Mouse (Mus musculus): ENCODE data around the gene Myoz2. TPM values are rescaled to one million over a fixed set of nuclear protein-coding genes. Genes with fewer than 3 reads are reported as not detected.

Gene Myoz2
- polyA plus RNA-seq, 1 experiment = 11.6 TPM

DNA sequence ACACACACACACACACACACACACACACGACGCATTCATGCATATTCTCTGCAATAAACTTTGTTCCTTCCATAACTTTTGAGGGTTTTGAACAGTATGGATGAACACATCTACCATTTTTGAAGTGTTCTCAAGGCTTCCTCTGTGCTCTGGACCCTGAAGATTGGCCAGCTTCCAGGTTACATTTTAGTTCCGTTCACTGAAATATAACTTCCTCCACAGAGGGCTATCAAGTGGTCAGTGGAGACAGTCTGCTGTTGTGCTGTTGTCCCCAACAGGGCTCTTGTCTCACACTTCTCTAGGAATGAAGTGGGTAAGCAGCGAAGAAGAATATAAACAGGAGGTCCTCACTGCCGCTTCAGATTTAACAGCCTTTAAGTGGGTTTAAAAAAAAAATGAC is 30.7 kb upstream of the Myoz2 start:
- DNase-seq = no peak
- Histone ChIP-seq H3K4me1 (ENCODE audit: control insufficient read depth, insufficient read depth, low read length) (peaks cover 6% of the 10 kb centered on the region; the same call in 1 of the 2 replicates), H3K4me3 (replicated peaks; ENCODE audit: extremely low read depth, low read depth, low read length) (no peak overlapping the region)
- TF ChIP-seq POLR2A (IDR thresholded peaks at IDR 0.05; ENCODE audit: borderline replicate concordance, extremely low read depth, low read depth, low read length) = no peak
- no peak for TF ChIP-seq CTCF (IDR thresholded peaks at IDR 0.05; ENCODE audit: insufficient read depth, low read length)
- WGBS = 45% methylated on average over 5 of the region's 5 CpGs

DNA sequence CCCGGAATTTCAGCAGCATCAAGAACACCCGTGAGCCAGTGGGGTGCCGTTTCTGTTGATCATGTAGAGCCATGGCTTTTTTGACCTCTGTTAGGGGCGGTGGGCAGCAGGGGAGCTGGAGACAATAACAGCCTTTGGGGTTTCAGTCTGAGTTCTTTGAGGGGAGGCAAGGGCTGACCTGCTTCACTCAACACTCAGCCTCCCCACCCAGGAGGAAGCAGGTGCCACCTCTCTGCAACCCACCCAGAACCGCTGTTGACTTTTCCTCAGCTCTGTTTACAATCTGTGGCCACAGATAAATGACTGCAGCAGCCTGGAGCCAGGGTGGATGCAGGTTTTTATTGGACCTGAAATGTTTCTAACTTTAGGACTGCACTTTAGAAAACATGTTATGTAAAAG is 29.4 kb upstream of the Myoz2 start:
- H3K4me1 ChIP-seq (ENCODE audit: control insufficient read depth, insufficient read depth, low read length) = peaks cover 5% of the 10 kb centered on the region; the same call in 1 of the 2 replicates
- no peak for TF ChIP-seq POLR2A (IDR thresholded peaks at IDR 0.05; ENCODE audit: borderline replicate concordance, extremely low read depth, low read depth, low read length)
- TF ChIP-seq CTCF (IDR thresholded peaks at IDR 0.05; ENCODE audit: insufficient read depth, low read length) = no peak
- DNase-seq = peak; percentile 25
- H3K4me3 ChIP-seq (replicated peaks; ENCODE audit: extremely low read depth, low read depth, low read length) = no peak overlapping the region
- WGBS = 31% methylated on average over 5 of the region's 5 CpGs

DNA sequence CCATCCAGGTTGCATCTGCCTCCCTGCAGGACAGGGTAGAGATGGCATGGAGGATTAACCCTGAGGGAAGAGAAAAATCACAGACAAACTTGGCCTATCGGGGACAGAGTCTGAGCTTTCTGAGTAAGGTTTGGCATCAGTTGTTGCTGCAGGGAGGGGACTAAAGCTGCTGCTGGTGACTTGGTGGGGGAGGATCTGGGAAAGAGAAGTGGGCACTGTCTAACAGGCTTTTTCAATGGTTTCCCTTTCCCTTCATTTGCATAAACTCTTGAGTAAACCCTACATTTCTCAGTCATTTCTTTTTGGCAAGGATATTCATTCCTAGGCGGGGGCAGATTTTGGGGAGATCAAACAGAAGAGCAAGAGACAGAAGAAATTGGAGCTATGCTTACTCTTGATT is 27.1 kb upstream of the Myoz2 start:
- DNase-seq = no peak
- TF ChIP-seq POLR2A (IDR thresholded peaks at IDR 0.05; ENCODE audit: borderline replicate concordance, extremely low read depth, low read depth, low read length) = no peak
- no peak for TF ChIP-seq CTCF (IDR thresholded peaks at IDR 0.05; ENCODE audit: insufficient read depth, low read length)
- peaks cover 5% of the 10 kb centered on the region; the same call in 1 of the 2 replicates for H3K4me1 ChIP-seq (ENCODE audit: control insufficient read depth, insufficient read depth, low read length)
- WGBS = 57% methylated on average over 2 of the region's 2 CpGs
- H3K4me3 ChIP-seq (replicated peaks; ENCODE audit: extremely low read depth, low read depth, low read length) = no peak overlapping the region

DNA sequence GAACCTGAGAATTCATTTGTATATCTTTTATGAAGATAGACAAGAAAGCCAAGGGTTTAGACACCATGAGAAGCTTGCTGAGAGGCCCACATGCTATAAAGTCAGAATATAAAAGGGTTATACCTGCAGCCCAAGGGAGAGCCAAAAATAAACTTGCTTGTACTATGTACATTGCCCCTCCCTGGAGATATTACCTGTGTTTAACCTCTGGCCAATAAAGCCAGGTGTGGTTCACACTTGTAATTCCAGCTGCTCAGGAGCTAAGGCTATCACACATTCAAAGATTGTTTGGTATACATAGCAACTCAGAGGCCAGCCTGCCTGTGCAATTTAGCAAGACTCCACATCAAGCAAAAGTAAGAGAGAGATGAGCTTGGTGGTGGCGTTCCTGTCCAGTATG is 24.0 kb upstream of the Myoz2 start:
- Histone ChIP-seq H3K4me1 (ENCODE audit: control insufficient read depth, insufficient read depth, low read length) (no peaks in the 10 kb centered on the region), H3K4me3 (replicated peaks; ENCODE audit: extremely low read depth, low read depth, low read length) (no peak overlapping the region)
- 91% methylated on average over 1 of the region's 1 CpGs for WGBS
- no peak for DNase-seq
- TF ChIP-seq POLR2A (IDR thresholded peaks at IDR 0.05; ENCODE audit: borderline replicate concordance, extremely low read depth, low read depth, low read length) (no peak), CTCF (IDR thresholded peaks at IDR 0.05; ENCODE audit: insufficient read depth, low read length) (no peak)

DNA sequence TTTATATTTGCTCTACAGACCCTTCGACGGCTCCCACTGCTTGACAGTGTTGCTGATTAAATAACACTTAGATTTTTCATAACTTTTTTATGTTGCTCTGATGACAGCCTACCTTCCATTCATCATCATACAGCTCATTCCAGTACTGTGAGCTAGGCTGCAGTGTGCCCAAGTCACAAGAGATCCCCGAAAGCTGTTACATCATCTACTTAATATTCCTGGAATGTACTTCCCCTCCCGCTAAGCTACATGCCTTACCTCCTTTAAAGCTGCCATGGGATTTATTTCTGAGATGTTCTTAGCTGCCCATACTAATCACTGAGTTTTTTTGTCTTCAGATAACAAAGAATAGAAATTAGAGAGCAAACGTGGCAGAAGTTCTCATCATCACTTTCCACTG is 19.4 kb upstream of the Myoz2 start:
- no peak for DNase-seq
- TF ChIP-seq POLR2A (IDR thresholded peaks at IDR 0.05; ENCODE audit: borderline replicate concordance, extremely low read depth, low read depth, low read length) (no peak), CTCF (IDR thresholded peaks at IDR 0.05; ENCODE audit: insufficient read depth, low read length) (no peak)
- Histone ChIP-seq H3K4me1 (ENCODE audit: control insufficient read depth, insufficient read depth, low read length) (no peaks in the 10 kb centered on the region), H3K4me3 (replicated peaks; ENCODE audit: extremely low read depth, low read depth, low read length) (no peak overlapping the region)
- 46% methylated on average over 5 of the region's 5 CpGs for WGBS

DNA sequence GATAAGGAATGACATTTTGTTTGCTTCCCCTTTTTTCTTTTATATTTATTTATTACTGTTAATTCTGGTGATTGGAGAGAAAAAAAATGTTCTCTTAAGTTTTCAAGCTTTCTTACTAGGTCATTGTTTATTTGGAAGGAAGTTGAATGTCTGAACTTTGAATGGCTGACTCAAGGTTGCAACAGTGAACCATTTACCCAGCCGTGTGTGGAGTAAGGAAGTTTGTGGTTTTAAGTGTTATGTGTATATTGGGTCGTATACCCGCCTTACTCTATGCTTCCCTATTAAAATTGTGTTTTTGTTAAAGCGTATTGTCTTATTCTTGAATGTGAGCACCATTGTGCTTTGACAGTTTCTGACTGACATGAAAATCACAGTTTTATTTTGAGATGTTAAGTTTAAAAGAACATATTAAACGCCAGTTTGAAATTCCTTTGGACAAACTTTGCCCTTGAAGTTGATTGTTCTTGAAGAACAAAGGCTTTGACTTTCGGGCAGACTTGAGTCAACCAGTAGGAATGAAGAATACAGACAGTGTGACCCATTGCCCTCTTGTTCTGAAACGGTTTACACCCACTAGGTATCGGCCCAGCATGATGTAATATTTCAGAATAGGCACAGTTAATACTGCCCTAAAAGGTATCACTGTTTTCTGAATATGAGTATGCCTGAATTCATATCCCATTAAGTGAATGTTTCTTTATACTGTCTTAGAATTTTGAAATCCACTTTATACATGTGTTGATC is 18.6 kb upstream of the Myoz2 start:
- no peak for TF ChIP-seq CTCF (IDR thresholded peaks at IDR 0.05; ENCODE audit: insufficient read depth, low read length)
- no peak for TF ChIP-seq POLR2A (IDR thresholded peaks at IDR 0.05; ENCODE audit: borderline replicate concordance, extremely low read depth, low read depth, low read length)
- 23% methylated on average over 8 of the region's 8 CpGs for WGBS
- DNase-seq = no peak
- Histone ChIP-seq H3K4me1 (ENCODE audit: control insufficient read depth, insufficient read depth, low read length) (no peaks in the 10 kb centered on the region), H3K4me3 (replicated peaks; ENCODE audit: extremely low read depth, low read depth, low read length) (no peak overlapping the region)

DNA sequence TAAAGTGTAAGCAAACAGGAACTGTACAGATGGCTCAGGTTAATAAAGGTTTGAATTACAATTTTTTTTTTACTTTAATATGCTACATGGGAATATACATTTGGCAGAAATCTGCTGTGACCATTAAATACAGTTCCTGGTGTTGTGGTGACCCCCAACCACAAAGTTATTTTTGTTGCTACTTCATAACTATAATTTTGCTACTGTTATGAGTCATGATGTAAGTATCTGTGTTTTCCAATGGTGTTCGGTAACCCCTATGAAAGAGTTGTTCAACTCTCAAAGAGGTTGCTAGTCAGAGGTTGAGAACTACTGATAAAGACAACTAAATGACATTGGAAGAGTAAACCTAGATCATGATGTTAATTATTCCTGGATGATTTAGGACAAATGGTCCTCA is 7.5 kb upstream of the Myoz2 start:
- 87% methylated on average over 1 of the region's 1 CpGs for WGBS
- H3K4me1 ChIP-seq (ENCODE audit: control insufficient read depth, insufficient read depth, low read length) = no peaks in the 10 kb centered on the region

DNA sequence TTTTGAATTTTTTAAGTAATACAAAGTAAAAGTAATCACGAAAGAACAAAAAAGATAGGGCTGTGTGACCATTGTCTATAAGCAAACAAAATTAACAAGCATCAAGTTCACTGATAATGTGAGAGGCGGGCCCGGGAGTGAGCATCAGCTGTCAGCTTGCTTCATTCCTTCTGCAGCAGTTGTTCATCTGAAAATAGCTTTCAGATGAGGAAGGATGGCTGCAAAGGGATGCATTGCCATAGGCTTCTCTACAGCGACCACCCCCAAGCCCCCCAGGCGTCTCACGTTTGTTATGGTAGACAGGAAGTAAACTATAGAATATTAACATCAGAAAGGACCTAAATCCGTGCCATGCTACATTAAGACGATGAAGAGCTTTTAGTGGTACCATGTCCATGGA is 1.0 kb downstream of the Myoz2 start:
- WGBS = 72% methylated on average over 8 of the region's 8 CpGs
- no peak for TF ChIP-seq POLR2A (IDR thresholded peaks at IDR 0.05; ENCODE audit: borderline replicate concordance, extremely low read depth, low read depth, low read length)
- no peak for TF ChIP-seq CTCF (IDR thresholded peaks at IDR 0.05; ENCODE audit: insufficient read depth, low read length)
- Histone ChIP-seq H3K4me3 (replicated peaks; ENCODE audit: extremely low read depth, low read depth, low read length) (no peak overlapping the region), H3K4me1 (ENCODE audit: control insufficient read depth, insufficient read depth, low read length) (no peaks in the 10 kb centered on the region)
- DNase-seq = no peak

More for the DNA sequence above, 7.5 kb upstream of the Myoz2 start:
- no peak for DNase-seq
- TF ChIP-seq POLR2A (IDR thresholded peaks at IDR 0.05; ENCODE audit: borderline replicate concordance, extremely low read depth, low read depth, low read length) (no peak), CTCF (IDR thresholded peaks at IDR 0.05; ENCODE audit: insufficient read depth, low read length) (no peak)
- no peak overlapping the region for H3K4me3 ChIP-seq (replicated peaks; ENCODE audit: extremely low read depth, low read depth, low read length)

DNA sequence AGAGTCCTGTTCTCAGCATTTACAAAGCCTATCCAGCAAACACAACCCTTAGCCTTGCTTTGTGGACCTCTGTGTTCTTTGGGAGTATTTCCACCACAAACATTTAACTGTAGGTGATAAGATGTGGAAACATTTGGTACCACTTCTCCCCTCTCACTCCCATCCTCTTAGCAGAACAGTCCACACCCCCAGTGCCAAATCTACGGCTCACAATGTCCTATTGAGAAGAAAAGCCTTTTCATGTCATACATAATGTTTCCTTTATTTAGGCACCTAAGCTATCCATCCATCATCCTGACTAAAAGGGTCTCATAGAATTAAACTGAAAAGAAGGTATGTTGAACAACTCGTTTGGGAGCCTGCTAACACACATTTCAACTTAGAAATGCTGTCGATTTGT is 9.2 kb downstream of the Myoz2 start:
- Histone ChIP-seq H3K4me3 (replicated peaks; ENCODE audit: extremely low read depth, low read depth, low read length) (no peak overlapping the region), H3K4me1 (ENCODE audit: control insufficient read depth, insufficient read depth, low read length) (no peaks in the 10 kb centered on the region)
- 80% methylated on average over 3 of the region's 3 CpGs for WGBS
- DNase-seq = no peak
- TF ChIP-seq POLR2A (IDR thresholded peaks at IDR 0.05; ENCODE audit: borderline replicate concordance, extremely low read depth, low read depth, low read length) (no peak), CTCF (IDR thresholded peaks at IDR 0.05; ENCODE audit: insufficient read depth, low read length) (no peak)

DNA sequence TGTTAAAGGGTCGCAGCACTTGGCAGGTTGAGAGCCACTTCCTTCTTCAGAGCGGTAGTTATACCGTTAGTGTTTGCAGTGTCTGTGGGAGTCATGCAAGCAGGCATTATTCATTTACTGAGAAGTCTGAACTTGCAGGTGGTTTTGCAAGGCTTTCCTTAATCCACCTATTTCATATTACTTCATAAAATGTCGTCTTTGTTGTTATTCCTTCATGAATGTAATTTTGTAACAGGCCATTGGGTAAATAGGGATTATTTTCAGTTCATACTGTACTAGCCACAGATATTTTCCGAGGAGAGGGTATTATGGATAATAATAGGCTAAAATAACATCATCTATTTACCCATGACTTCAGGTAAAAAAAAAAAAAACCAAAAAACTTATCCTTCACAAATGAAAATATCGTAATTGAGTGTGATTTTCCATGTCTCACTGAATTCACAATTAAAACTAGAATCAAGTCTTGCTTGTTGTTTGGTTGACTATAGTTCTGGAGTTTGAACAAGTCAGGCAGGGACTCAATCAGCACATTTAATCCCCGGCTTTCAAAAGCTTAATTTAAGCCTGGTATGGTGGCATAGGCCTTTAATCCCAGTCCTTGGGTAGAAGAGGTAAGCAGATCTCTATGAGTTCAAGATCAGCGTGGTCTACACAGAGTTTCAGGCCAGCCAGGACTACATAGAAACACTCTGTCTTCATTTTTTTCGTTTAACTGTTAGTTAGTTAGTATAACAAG is 10.2 kb downstream of the Myoz2 start:
- TF ChIP-seq POLR2A (IDR thresholded peaks at IDR 0.05; ENCODE audit: borderline replicate concordance, extremely low read depth, low read depth, low read length) = no peak
- TF ChIP-seq CTCF (IDR thresholded peaks at IDR 0.05; ENCODE audit: insufficient read depth, low read length) = no peak
- Histone ChIP-seq H3K4me3 (replicated peaks; ENCODE audit: extremely low read depth, low read depth, low read length) (no peak overlapping the region), H3K4me1 (ENCODE audit: control insufficient read depth, insufficient read depth, low read length) (no peaks in the 10 kb centered on the region)
- DNase-seq = no peak
- WGBS = 73% methylated on average over 9 of the region's 9 CpGs

Measured in lung, adult 2 months (tissue).